Mouse (Mus musculus) cerebellum, adult 2 months (tissue): ENCODE data around the gene Nod1.

ENCODE experiments used
- CTCF ChIP-seq: fragments of 200-500 bp; IDR thresholded peaks from 2 replicates; pipeline ENCODE4 v1.5.1; 2011; ENCODE audit warnings: low read depth, mild to moderate bottlenecking, control low read depth, low read length, moderate library complexity, borderline replicate concordance; ENCODE audit not compliant: insufficient read depth
- POLR2A ChIP-seq: fragments of 200-500 bp; IDR thresholded peaks from 2 replicates; pipeline ENCODE4 v1.6.1; 2011; ENCODE audit warnings: low read length, control low read depth, borderline replicate concordance; ENCODE audit not compliant: insufficient read depth

GRCm38 (mm10) chr6:54917523-54917922 is 54.9 kb downstream of the Nod1 start:
- TF ChIP-seq CTCF (peak; percentile 55), POLR2A (no peak)
